Mouse (Mus musculus): ENCODE measurements at regions not wholly inside any gene's neighbourhood (a gene's known extent, or its start where the extent isn't known, plus 50 kb on each side); places are given as distances from the start of the nearest gene placed in this dataset.

DNA sequence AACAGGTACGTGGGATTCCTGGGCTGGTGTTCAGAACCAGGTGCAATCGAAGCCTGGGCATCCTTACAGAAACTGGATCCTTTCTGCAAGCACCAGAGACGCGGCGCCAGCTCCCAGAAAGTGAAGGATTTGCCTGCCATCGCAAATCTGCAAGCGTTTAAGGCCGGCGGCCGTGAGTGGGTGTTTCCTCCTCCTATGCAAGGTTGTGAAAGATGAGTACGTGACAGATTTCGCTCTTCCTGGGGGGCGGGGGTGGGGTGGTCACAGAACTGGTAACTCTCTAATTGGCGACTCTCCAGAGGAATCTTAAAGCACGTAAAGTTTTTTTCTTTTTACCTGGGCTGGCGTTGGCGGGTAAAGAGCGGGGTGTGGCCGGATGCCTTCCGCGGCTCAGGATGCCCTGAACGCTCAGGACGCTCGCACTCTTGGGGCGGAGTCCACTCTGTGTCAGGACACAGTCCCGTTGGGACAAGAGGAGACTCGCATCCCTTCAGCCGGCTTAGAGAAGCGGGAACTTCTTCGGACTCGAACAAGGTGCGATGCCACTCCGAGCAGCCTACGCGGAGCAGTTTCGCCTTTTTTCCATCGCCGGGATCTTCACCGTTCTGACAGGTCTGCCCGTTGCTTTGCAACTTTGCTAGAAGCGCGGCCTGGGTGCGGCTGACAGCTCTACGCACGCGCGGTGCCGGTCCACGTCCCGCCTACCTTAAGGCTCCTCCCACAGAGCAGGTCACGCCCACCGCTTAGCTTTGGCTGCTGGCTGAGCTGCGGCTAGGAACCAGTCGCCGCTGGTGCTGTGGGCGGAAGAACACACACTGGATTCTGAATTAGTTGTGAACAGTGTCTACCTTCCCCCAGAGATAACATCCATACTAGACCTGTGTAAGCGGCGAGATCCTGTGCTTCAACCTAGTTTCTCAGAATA lies 141.4 kb upstream of the Ccdc54 start (continued):
- TF ChIP-seq POLR2AphosphoS5 (IDR thresholded peaks at IDR 0.05; ENCODE audit: borderline replicate concordance, low read depth, low read length), result 0 out of 2 replicates have a peak, but pooled peaks have one; percentile 47
- no peak; a peak in 2 of 4 replicates for TF ChIP-seq EP300 (IDR thresholded peaks at IDR 0.05; ENCODE audit: low read depth in 1 of 2, low read length in 2 of 2)
- TF ChIP-seq HCFC1 (IDR thresholded peaks at IDR 0.05; ENCODE audit: low read depth, low read length), result peak; percentile 43; the same call in 1 of the 2 replicates
- TF ChIP-seq CHD2 (IDR thresholded peaks at IDR 0.05; ENCODE audit: low read length), result no peak
- no peak for TF ChIP-seq MYC (IDR thresholded peaks at IDR 0.05; ENCODE audit: low read depth, low read length)
- TF ChIP-seq CHD1 (IDR thresholded peaks at IDR 0.05; ENCODE audit: low read depth, low read length), result no peak
- TF ChIP-seq MAFK (IDR thresholded peaks at IDR 0.05; ENCODE audit: borderline replicate concordance, low read depth, low read length), result no peak
- no peak for TF ChIP-seq MYB (IDR thresholded peaks at IDR 0.05; ENCODE audit: low read depth, low read length)
- no peak for TF ChIP-seq ZNF384 (IDR thresholded peaks at IDR 0.05; ENCODE audit: low read depth, low read length)
- TF ChIP-seq CTCF (IDR thresholded peaks at IDR 0.05 in 2 of 3, conservative IDR thresholded peaks at IDR 0.05 in 1 of 3; ENCODE audit: control insufficient read depth in 1 of 3, insufficient read depth in 1 of 3, low read depth in 2 of 3, low read length in 3 of 3, poor library complexity in 1 of 3, severe bottlenecking in 1 of 3), result no peak
- TF ChIP-seq POLR2A (IDR thresholded peaks at IDR 0.05; ENCODE audit: control insufficient read depth in 1 of 2, insufficient read depth in 1 of 2, low read depth in 1 of 2, low read length in 2 of 2, poor library complexity in 1 of 2), result peak; percentile 46 to 93; a peak in 3 of 4 replicates
- no peak for TF ChIP-seq MAX (IDR thresholded peaks at IDR 0.05; ENCODE audit: low read length)
- no peak for TF ChIP-seq ZKSCAN1 (IDR thresholded peaks at IDR 0.05; ENCODE audit: low read depth, low read length)
- TF ChIP-seq NRF1 (IDR thresholded peaks at IDR 0.05; ENCODE audit: insufficient read depth, low read depth, low read length, poor library complexity, severe bottlenecking), result peak; percentile 91
- no peak; the same call in none of the 2 replicates for TF ChIP-seq RCOR1 (IDR thresholded peaks at IDR 0.05; ENCODE audit: low read depth, low read length)
- TF ChIP-seq NELFE (IDR thresholded peaks at IDR 0.05; ENCODE audit: low read depth, low read length), result peak; percentile 68
- no peak for TF ChIP-seq USF2 (IDR thresholded peaks at IDR 0.05; ENCODE audit: borderline replicate concordance in 1 of 2, insufficient read depth in 1 of 2, low read depth in 1 of 2, low read length in 2 of 2)
- no peak for TF ChIP-seq USF1 (IDR thresholded peaks at IDR 0.05; ENCODE audit: low read depth, low read length)
- TF ChIP-seq KAT2A (conservative IDR thresholded peaks at IDR 0.05; ENCODE audit: low read depth, low read length), result peak; percentile 52; the same call in 1 of the 2 replicates
- TF ChIP-seq TCF12 (IDR thresholded peaks at IDR 0.05; ENCODE audit: low read depth, low read length), result peak; percentile 32; the same call in 1 of the 2 replicates
- TF ChIP-seq MAZ (IDR thresholded peaks at IDR 0.05; ENCODE audit: low read depth, low read length), result no peak

DNA sequence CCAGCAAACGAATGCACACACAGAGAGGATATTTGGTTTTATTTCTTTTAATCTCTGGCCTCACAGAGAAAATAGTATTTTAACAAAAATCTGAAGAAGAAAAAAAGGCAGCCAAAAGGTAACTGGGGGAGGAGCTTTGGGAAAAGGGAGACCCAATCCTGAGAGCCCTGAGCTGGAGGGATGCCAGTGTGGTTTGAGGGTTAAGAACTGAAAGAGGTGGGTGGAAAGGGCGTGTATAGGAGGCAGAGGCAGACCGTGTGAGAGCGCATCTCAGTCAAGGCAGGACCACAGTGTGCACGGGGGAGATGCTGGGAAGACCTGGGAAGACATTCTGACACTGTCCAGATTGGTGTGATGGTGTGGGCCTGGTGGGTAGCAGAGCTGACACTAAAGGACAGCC lies 138.4 kb upstream of the Ccdc54 start:
- peak; percentile 65 for DNase-seq (ENCODE audit: low read depth, low spot score)
- Histone ChIP-seq H3K9ac (ENCODE audit: control insufficient read depth, low read depth, low read length, poor library complexity, severe bottlenecking) (no peak overlapping the region), H3K4me3 (ENCODE audit: control insufficient read depth in 1 of 2, insufficient read depth in 1 of 2, low read depth in 2 of 2, low read length in 2 of 2) (no peak overlapping the region), H3K27me3 (ENCODE audit: control insufficient read depth in 1 of 2, insufficient read depth in 2 of 2, low read length in 2 of 2) (no peaks in the 10 kb centered on the region), H3K9me3 (replicated peaks; ENCODE audit: insufficient read depth, low read length) (no peaks in the 10 kb centered on the region), H3K27ac (ENCODE audit: control insufficient read depth, low read depth, low read length) (no peak overlapping the region), H3K79me2 (ENCODE audit: control insufficient read depth, insufficient read depth, low read length, poor library complexity) (no peaks in the 10 kb centered on the region), H3K36me3 (ENCODE audit: control insufficient read depth in 1 of 2, insufficient read depth in 2 of 2, low read length in 2 of 2) (peaks cover 0 to 7% of the 10 kb centered on the region in 2 experiments; a peak in 2 of 4 replicates), H3K4me1 (ENCODE audit: control insufficient read depth in 1 of 2, insufficient read depth in 2 of 2, low read length in 2 of 2) (peaks cover 0 to 8% of the 10 kb centered on the region in 2 experiments)
- TF ChIP-seq E2F4 (IDR thresholded peaks at IDR 0.05; ENCODE audit: borderline replicate concordance, low read depth, low read length) (no peak), RCOR1 (IDR thresholded peaks at IDR 0.05; ENCODE audit: low read depth, low read length) (no peak), POLR2AphosphoS2 (IDR thresholded peaks at IDR 0.05; ENCODE audit: low read length) (no peak), SIN3A (IDR thresholded peaks at IDR 0.05; ENCODE audit: low read length) (no peak), USF1 (IDR thresholded peaks at IDR 0.05; ENCODE audit: low read depth, low read length) (no peak), NELFE (IDR thresholded peaks at IDR 0.05; ENCODE audit: low read depth, low read length) (no peak), MEF2A (IDR thresholded peaks at IDR 0.05; ENCODE audit: extremely low read depth, insufficient replicate concordance, low read depth, low read length, poor library complexity, severe bottlenecking) (no peak), UBTF (IDR thresholded peaks at IDR 0.05; ENCODE audit: borderline replicate concordance, insufficient read depth, low read depth, low read length) (no peak), HCFC1 (IDR thresholded peaks at IDR 0.05; ENCODE audit: low read depth, low read length) (no peak), USF2 (IDR thresholded peaks at IDR 0.05; ENCODE audit: borderline replicate concordance in 1 of 2, insufficient read depth in 1 of 2, low read depth in 1 of 2, low read length in 2 of 2) (no peak), ZNF384 (IDR thresholded peaks at IDR 0.05; ENCODE audit: low read depth, low read length) (no peak), CHD1 (IDR thresholded peaks at IDR 0.05; ENCODE audit: low read depth, low read length) (no peak), JUND (IDR thresholded peaks at IDR 0.05; ENCODE audit: low read depth, low read length) (no peak), ZMIZ1 (IDR thresholded peaks at IDR 0.05; ENCODE audit: low read depth, low read length) (no peak), MAX (IDR thresholded peaks at IDR 0.05; ENCODE audit: low read length) (no peak)

Data from MEL (cell line).